Mouse (Mus musculus) liver, embryonic 13.5 days (tissue): ENCODE measurements around the gene Btbd3. TPM values are rescaled to one million over a fixed set of nuclear protein-coding genes. Genes with fewer than 3 reads are reported as not detected.

Experiments
- ATAC-seq: fragments of 200-750 bp; cut with Nextera tagmentation; 2 replicates; pipeline ENCODE4 v1.8.0; 2017; ENCODE audit warnings: low read depth, mild to moderate bottlenecking, moderate number of reproducible peaks, moderate library complexity
- DNase-seq: peaks from one replicate; pipeline ENCODE4 v3.0.0; 2022
- H3K27ac ChIP-seq: fragments of 300-500 bp; sonication (generic); 2 replicates; pipeline ENCODE4 v1.5.1; 2015; ENCODE audit warnings: moderate library complexity, mild to moderate bottlenecking, inconsistent platforms
- H3K27me3 ChIP-seq: fragments of 300-500 bp; sonication (generic); 2 replicates; pipeline ENCODE4 v1.6.1; 2015; ENCODE audit warnings: mild to moderate bottlenecking, inconsistent platforms
- H3K36me3 ChIP-seq: fragments of 300-500 bp; sonication (generic); 2 replicates; pipeline ENCODE4 v1.6.1; 2015; ENCODE audit warnings: mild to moderate bottlenecking, inconsistent platforms
- H3K4me1 ChIP-seq: fragments of 300-500 bp; sonication (generic); replicated peaks from 2 replicates; pipeline ENCODE4 v1.6.1; 2015; ENCODE audit warnings: inconsistent platforms
- H3K4me2 ChIP-seq: fragments of 300-500 bp; sonication (generic); 2 replicates; pipeline ENCODE4 v1.6.1; 2015; ENCODE audit warnings: inconsistent platforms, mild to moderate bottlenecking, moderate library complexity
- H3K4me3 ChIP-seq: fragments of 300-500 bp; sonication (generic); replicated peaks from 2 replicates; pipeline ENCODE4 v1.5.1; 2015; ENCODE audit warnings: mild to moderate bottlenecking, inconsistent platforms
- H3K9ac ChIP-seq: fragments of 300-500 bp; sonication (generic); 2 replicates; pipeline ENCODE4 v1.6.1; 2015; ENCODE audit warnings: mild to moderate bottlenecking, inconsistent platforms
- H3K9me3 ChIP-seq: fragments of 300-500 bp; sonication (generic); replicated peaks from 2 replicates; pipeline ENCODE4 v1.6.1; 2016; ENCODE audit warnings: inconsistent platforms
- WGBS: fragments of 180-500 bp; shearing (Covaris S2); methylation state at CpG from one replicate; pipeline ENCODE4 v1.1.7; 2015; ENCODE audit not compliant: insufficient replicate concordance; 5-methylcytosine and 5-hydroxymethylcytosine counted together
- polyA plus RNA-seq: library from polyadenylated mRNA; unstranded; fragments of >200 nt; fragmentation: Nextera tagmentation; extraction: Ambion mirVana; gene quantifications from 2 replicates; pipeline ENCODE4 v1.2.1, GENCODE M21; 2015

Btbd3 gene
- polyA plus RNA-seq, 1 experiment from 2014 or later: 1.7 TPM

DNA sequence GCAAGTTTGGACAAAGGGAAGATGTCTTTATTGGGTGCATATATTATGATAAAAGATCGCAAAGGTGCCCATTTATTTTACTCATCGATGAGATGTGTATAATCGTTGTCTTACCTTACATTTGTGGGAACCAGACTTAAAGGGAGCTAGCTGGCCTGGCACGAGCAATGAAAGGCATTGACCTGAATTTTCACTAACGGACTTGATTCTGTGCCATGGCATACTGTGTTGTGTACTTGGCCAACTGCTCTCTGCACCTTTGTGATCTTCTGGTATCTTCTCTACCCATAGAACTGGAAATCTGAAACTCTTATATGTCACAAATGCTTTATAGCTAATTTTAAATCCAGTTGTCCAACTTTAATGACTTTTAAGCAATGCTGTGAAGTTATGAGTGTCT lies 220.9 kb downstream of the Btbd3 start:
- no peaks in the 10 kb centered on the region for H3K36me3 ChIP-seq
- no peak for DNase-seq
- H3K27me3 ChIP-seq: no peaks in the 10 kb centered on the region
- WGBS: 71% methylated on average over 5 of the region's 5 CpGs
- no peak overlapping the region for H3K4me3 ChIP-seq
- 0 out of 2 replicates have a peak, but pooled peaks cover 4% of the 10 kb centered on the region for H3K9me3 ChIP-seq
- H3K27ac ChIP-seq: no peak overlapping the region
- no peak overlapping the region for H3K4me2 ChIP-seq
- ATAC-seq: no peak
- H3K4me1 ChIP-seq: no peaks in the 10 kb centered on the region
- H3K9ac ChIP-seq: no peak overlapping the region

DNA sequence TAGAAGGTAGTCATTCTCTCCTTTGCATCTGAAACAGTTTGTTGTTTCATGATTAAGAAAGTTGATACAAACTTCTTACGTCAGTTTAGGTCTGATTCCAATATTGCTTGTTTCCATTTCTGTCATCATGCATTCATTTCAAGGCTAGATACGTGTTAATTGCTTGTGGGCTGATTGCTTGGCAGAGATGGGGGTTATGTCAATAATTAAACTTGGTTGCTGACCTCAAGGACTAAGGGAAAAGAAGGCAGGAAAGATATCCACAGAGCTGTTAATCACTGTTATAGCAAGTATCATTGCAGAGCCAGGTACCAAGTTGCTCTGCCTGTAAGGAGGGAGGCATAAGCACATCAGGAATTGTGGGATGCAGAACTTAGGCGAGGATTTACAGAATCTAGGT lies 226.2 kb downstream of the Btbd3 start:
- no peaks in the 10 kb centered on the region for H3K27me3 ChIP-seq
- no peak overlapping the region for H3K4me3 ChIP-seq
- ATAC-seq: no peak
- no peaks in the 10 kb centered on the region for H3K36me3 ChIP-seq
- H3K9me3 ChIP-seq: 0 out of 2 replicates have a peak, but pooled peaks cover 3% of the 10 kb centered on the region
- no peak overlapping the region for H3K9ac ChIP-seq
- 44% methylated on average over 3 of the region's 3 CpGs for WGBS
- no peak for DNase-seq
- no peaks in the 10 kb centered on the region for H3K4me1 ChIP-seq
- no peak overlapping the region for H3K4me2 ChIP-seq
- no peak overlapping the region for H3K27ac ChIP-seq

DNA sequence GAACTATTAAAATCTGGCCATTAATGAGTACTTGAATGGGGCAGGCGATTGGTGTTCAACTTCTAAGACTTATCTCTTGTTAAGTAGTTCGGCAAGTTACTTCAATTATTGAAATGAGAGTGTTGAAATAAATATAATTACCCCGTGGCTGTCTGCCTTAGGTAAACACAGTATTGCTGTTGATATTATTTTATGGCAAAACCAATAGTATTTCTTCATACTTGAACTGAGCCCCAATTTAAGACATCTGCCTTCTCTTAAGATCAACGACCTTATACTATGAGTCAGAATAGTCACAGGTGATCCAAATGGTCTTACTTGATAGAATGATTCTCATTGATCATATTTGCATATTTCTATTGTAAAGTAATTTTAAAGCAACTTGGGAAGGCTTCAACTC lies 228.5 kb downstream of the Btbd3 start:
- H3K27ac ChIP-seq: no peak overlapping the region
- DNase-seq: no peak
- ATAC-seq: no peak
- no peak overlapping the region for H3K4me2 ChIP-seq
- H3K4me3 ChIP-seq: no peak overlapping the region
- no peaks in the 10 kb centered on the region for H3K36me3 ChIP-seq
- 55% methylated on average over 4 of the region's 4 CpGs for WGBS
- no peaks in the 10 kb centered on the region for H3K27me3 ChIP-seq
- H3K9me3 ChIP-seq: 0 out of 2 replicates have a peak, but pooled peaks cover 3% of the 10 kb centered on the region
- H3K4me1 ChIP-seq: no peaks in the 10 kb centered on the region
- H3K9ac ChIP-seq: no peak overlapping the region

DNA sequence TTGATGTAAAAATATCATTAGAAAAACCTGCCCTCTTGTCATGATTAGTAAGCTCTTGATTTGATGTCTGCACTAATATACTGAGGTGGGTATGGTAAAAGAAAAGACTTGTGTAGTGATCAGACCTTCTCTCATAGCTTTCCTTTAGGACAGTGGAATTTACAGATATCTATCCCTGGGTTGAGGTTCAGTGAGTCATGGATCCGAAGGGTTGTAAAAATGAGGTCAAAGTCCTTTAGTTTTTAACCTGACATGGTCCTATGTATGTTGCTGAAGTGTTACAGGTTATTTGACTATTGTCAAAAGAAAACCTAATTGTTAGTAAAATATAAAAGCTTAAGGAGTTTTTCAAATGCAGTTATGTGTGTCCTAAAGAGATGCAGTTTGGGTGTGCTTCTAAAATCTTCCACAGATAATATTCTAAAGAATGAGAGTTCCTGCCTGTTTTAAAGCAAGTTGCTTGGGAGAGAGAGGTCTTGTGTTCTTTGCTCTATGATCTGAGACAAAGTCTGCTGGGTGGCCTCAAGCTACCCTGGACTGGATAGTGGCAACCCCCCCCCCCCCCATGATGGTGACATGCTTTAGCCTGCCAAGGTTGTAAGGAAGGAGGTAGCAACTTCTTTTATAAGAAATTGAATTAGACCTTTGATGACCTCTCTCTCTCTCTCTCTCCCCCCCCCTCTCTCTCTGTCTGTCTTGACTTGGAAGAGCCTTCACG lies 234.5 kb downstream of the Btbd3 start:
- no peaks in the 10 kb centered on the region for H3K27me3 ChIP-seq
- WGBS: 63% methylated on average over 2 of the region's 2 CpGs
- no peak overlapping the region for H3K4me2 ChIP-seq
- H3K9me3 ChIP-seq: no peaks in the 10 kb centered on the region
- ATAC-seq (no peak), DNase-seq (no peak)
- no peak overlapping the region for H3K27ac ChIP-seq
- H3K9ac ChIP-seq: no peak overlapping the region
- no peaks in the 10 kb centered on the region for H3K4me1 ChIP-seq
- H3K36me3 ChIP-seq: no peaks in the 10 kb centered on the region
- no peak overlapping the region for H3K4me3 ChIP-seq

DNA sequence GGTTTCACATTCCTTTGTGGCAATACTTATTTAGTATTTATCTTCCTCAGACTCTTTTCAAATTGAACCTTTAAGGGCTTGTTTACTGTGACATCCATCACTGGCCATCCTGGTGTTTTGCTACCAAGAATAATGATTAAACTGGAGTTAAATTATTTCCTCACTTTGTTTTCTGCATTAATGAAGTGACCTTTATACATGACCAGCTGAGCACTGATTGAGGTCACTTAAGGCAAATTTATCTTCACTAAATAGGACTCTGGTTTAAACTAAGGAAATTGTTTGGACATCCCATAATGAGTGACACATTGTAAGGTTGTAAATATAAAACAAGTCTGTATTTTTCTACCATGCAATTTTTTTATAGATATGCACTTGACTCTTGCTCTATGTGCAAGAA lies 235.8 kb downstream of the Btbd3 start:
- no peak overlapping the region for H3K9ac ChIP-seq
- no peak overlapping the region for H3K27ac ChIP-seq
- no peaks in the 10 kb centered on the region for H3K27me3 ChIP-seq
- H3K9me3 ChIP-seq: no peaks in the 10 kb centered on the region
- H3K4me3 ChIP-seq: no peak overlapping the region
- H3K4me1 ChIP-seq: no peaks in the 10 kb centered on the region
- ATAC-seq: no peak
- no peak overlapping the region for H3K4me2 ChIP-seq
- H3K36me3 ChIP-seq: no peaks in the 10 kb centered on the region
- DNase-seq: no peak

DNA sequence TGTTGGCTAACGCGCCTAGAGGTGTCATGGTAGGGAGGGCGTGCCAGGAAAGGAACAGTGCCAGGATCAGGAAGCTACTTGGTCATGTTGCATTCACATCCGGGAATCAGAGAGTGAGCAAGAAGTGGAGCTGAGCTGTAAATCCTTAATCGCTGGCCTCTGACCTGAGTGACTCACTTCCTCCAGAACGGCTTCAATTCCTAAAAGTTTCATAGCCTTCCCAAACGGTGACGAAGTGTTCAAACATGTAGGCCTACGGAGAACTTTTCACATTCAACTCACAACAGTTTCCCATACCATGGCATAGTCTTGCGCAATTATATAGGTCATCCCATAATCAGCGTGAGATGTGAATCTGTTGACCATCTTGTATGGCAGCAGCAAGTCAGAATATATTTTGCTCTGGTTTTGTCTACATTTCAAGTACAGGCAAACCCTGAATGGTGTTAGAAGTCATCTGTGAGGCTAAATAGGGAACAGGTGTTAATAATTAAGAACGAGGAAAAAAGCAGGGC lies 247.6 kb downstream of the Btbd3 start:
- Histone ChIP-seq H3K4me2 (no peak overlapping the region), H3K9ac (no peak overlapping the region), H3K27me3 (no peaks in the 10 kb centered on the region), H3K9me3 (no peaks in the 10 kb centered on the region), H3K4me3 (no peak overlapping the region), H3K27ac (no peak overlapping the region), H3K4me1 (no peaks in the 10 kb centered on the region), H3K36me3 (no peaks in the 10 kb centered on the region)
- WGBS: 68% methylated on average over 12 of the region's 12 CpGs
- no peak for ATAC-seq
- no peak for DNase-seq

DNA sequence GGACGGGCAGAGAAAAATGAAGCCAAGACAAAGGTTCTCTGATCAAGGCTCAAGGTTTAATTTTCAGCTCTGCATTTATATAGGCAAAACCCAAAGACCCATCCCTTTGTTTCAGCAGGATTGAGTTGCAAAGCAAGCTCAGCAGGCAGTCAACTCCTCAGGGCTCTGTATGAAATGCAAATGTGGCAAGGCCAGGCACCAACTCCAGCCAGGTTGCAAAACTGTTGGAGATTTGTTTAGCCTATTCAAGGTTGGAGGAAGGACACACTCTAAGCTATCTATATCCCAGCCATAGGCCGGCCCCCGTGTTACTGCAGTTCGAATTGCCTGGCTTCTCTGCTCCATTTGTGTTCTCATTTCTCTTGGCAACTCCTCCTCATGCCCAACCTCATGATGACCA lies 259.2 kb downstream of the Btbd3 start:
- Histone ChIP-seq H3K9me3 (no peaks in the 10 kb centered on the region), H3K4me3 (no peak overlapping the region)

DNA sequence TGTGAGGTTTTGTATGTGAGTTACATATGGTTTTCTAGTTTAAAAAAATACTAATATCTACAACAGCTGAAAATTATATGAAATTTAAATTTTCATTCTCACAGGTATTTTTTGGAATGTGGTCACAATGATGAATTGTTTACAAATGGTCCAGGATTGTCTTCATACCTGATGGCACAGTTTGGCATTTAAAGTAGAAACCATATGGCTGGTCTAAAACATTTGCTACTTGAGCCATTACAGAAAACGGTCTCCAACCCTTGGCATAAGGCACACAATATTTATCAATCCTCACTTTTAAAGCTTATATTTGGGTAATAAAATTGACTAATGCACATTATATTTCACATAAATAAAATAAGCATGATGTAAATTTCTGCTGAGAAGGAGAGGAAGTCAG lies 272.1 kb downstream of the Btbd3 start:
- ATAC-seq: no peak

More for the DNA sequence above, 259.2 kb downstream of the Btbd3 start:
- H3K9ac ChIP-seq: no peak overlapping the region
- WGBS: 43% methylated on average over 4 of the region's 4 CpGs
- no peaks in the 10 kb centered on the region for H3K4me1 ChIP-seq
- ATAC-seq: no peak
- DNase-seq: no peak
- no peaks in the 10 kb centered on the region for H3K36me3 ChIP-seq
- no peaks in the 10 kb centered on the region for H3K27me3 ChIP-seq
- no peak overlapping the region for H3K4me2 ChIP-seq
- H3K27ac ChIP-seq: no peak overlapping the region

DNA sequence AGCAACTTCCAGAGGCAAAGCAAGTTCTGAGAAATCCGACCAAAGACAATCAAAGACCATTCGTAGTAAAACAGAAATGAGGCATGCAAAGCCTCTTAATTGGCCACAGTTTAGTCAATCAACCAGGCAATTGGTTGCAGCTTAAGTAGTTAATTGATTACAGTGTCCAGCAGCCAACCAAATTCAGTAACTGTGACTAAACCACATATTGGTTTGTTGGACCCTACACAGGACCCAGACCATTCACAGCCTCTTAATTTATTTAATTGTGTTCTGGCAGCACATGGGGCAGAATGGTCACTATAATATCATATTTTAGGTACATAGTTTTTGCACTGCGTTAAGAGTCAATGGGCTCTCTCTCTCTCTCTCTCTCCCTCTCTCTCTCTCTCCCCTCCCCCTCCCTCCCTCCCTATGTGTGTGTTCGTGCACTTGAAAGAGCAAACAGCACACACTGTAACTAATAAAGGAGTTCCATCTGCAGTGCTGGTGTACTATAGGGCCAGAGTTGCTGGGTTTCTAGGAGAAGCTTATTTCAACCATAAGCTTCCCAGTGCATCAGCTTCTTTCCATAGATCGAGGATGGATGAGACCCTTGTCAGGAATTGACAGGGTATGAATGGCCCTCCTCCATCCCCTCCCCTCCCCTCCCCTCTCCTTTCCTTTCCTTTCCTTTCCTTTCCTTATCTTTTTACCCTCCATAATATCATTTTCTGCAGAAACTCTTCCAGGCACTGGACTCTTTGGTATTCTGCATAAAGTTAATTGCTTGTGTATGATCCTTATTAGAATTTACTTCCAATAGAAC lies 275.0 kb downstream of the Btbd3 start:
- ATAC-seq (no peak), DNase-seq (no peak)
- Histone ChIP-seq H3K9ac (no peak overlapping the region), H3K4me1 (no peaks in the 10 kb centered on the region), H3K9me3 (no peaks in the 10 kb centered on the region), H3K4me3 (no peak overlapping the region), H3K27ac (no peak overlapping the region), H3K36me3 (no peaks in the 10 kb centered on the region), H3K4me2 (no peak overlapping the region), H3K27me3 (no peaks in the 10 kb centered on the region)
- 53% methylated on average over 5 of the region's 5 CpGs for WGBS

More for the DNA sequence above, 272.1 kb downstream of the Btbd3 start:
- no peak overlapping the region for H3K4me2 ChIP-seq
- DNase-seq: no peak
- no peak overlapping the region for H3K9ac ChIP-seq
- no peak overlapping the region for H3K27ac ChIP-seq
- H3K4me3 ChIP-seq: no peak overlapping the region
- no peaks in the 10 kb centered on the region for H3K4me1 ChIP-seq
- no peaks in the 10 kb centered on the region for H3K36me3 ChIP-seq
- WGBS: 61% methylated on average over 1 of the region's 1 CpGs
- H3K9me3 ChIP-seq: no peaks in the 10 kb centered on the region
- H3K27me3 ChIP-seq: no peaks in the 10 kb centered on the region

DNA sequence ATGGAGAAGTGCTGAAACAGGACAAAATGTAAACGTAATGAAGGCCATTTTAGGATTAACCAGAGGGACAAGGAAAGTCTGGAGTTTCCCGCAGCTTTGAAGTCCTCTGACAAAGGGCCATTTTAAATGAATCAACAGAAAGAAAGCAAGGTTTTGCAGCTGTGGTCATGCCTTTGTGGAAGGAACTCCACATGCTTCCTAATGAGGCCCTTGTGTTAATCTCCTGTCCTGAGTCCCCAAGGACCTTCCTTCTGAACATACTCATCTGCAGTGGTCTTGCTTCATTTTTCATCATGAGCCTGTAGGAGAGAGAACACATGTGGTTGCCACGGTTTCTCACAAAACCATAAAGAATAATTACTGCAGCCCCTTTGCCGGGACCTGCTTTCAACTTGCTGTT lies 275.6 kb downstream of the Btbd3 start:
- Histone ChIP-seq H3K4me1 (no peaks in the 10 kb centered on the region), H3K4me3 (no peak overlapping the region), H3K27ac (no peak overlapping the region), H3K27me3 (no peaks in the 10 kb centered on the region), H3K9me3 (no peaks in the 10 kb centered on the region), H3K4me2 (no peak overlapping the region), H3K36me3 (no peaks in the 10 kb centered on the region), H3K9ac (no peak overlapping the region)
- DNase-seq (no peak), ATAC-seq (no peak)
- WGBS: 65% methylated on average over 4 of the region's 4 CpGs

DNA sequence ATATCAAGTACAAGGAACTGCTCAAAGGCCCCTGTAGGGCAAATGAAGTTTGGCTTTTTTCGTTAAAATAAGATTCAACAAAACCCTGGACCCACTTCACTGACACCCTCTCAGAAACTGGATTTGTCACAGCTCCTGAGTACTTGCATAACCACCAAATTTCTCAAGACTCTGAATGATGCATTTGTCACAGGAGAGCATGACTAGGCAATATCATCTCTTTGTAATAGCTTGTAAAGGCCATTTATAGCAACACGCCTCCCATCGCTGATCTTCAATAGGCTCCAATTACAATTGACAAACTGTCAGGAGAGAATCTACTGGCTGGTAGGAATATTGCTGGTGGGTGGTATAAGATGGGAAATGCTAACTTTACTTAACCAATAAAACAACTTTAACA lies 283.3 kb downstream of the Btbd3 start:
- Histone ChIP-seq H3K9me3 (no peaks in the 10 kb centered on the region), H3K36me3 (no peaks in the 10 kb centered on the region), H3K4me3 (no peak overlapping the region), H3K27me3 (no peaks in the 10 kb centered on the region), H3K4me2 (no peak overlapping the region), H3K27ac (no peak overlapping the region), H3K9ac (no peak overlapping the region), H3K4me1 (no peaks in the 10 kb centered on the region)
- 83% methylated on average over 3 of the region's 3 CpGs for WGBS
- DNase-seq (no peak), ATAC-seq (no peak)
